Mouse (Mus musculus) erythroblast, embryonic 14.5 days (primary cell): Measurements from ENCODE around the gene 1110008L16Rik. TPM values are rescaled to one million over a fixed set of nuclear protein-coding genes. Genes with fewer than 3 reads are reported as not detected.

Experiments used
- H3K27me3 ChIP-seq: 2 replicates; pipeline ENCODE4 v1.6.1; 2012; ENCODE audit warnings: inconsistent platforms; ENCODE audit not compliant: control insufficient read depth
- H3K36me3 ChIP-seq: 2 replicates; pipeline ENCODE4 v1.6.1; 2012; ENCODE audit warnings: mild to moderate bottlenecking, inconsistent platforms; ENCODE audit not compliant: control insufficient read depth
- H3K4me1 ChIP-seq: 2 replicates; pipeline ENCODE4 v1.6.1; 2012; ENCODE audit warnings: inconsistent platforms; ENCODE audit not compliant: control insufficient read depth
- H3K4me3 ChIP-seq: replicated peaks from 2 replicates; pipeline ENCODE3; 2012; ENCODE audit warnings: moderate library complexity, mild to moderate bottlenecking, inconsistent platforms
- H3K9me3 ChIP-seq: 2 replicates; pipeline ENCODE4 v1.6.1; 2012; ENCODE audit warnings: low read length, inconsistent platforms, mixed read lengths; ENCODE audit not compliant: control insufficient read depth
- GATA1 ChIP-seq: IDR thresholded peaks from 2 replicates; pipeline ENCODE4 v1.6.1; 2012; ENCODE audit warnings: low read length, inconsistent platforms, mixed read lengths
- TAL1 ChIP-seq: IDR thresholded peaks from 3 replicates; pipeline ENCODE4 v1.6.1; 2012; ENCODE audit warnings: low read length, inconsistent platforms, mixed read lengths
- polyA plus RNA-seq: library from polyadenylated mRNA; stranded (reverse); fragments of >175 nt; gene quantifications from 2 replicates; pipeline ENCODE4 v1.2.3, GENCODE M21; 2012

The 1110008L16Rik gene
- polyA plus RNA-seq, 1 experiment, result 0.03 TPM

DNA sequence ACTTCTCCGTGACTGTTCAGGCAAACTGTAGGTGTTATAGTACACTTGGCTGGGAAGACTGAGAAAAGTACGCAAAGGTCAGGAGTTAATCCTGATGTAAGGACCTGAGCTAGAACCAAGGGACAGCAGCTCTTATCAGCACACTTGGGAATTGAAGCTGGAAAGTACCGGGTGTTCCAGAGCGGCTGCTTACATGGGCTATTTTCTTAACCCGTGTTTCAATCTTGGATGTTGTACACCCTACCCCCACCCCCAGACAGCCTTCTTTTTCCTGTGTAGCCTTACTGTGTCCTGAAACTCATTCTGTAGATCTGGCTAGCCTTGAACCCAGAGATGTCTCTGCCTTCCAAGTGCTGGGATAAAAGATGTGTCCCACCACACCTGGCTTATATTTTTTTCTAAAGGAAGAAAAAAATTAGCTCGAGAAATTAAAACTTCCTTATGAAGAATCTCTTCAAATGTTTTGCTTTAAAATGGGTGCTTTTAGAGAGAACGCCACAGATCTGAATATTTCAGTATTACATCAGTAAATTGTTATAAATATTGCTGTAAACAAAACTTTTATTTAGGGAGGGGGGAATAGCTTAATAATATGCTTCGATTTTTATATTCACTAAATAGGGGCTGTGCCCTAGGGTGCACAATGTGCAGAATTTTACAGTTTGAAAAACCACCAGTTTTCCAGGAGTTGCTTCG, 98.3 kb downstream of the 1110008L16Rik start:
- Histone ChIP-seq H3K27me3 (no peaks in the 10 kb centered on the region), H3K4me3 (peak overlapping the region; percentile 100), H3K36me3 (peaks cover 10% of the 10 kb centered on the region), H3K4me1 (peaks cover 27% of the 10 kb centered on the region), H3K9me3 (no peaks in the 10 kb centered on the region)
- TF ChIP-seq GATA1 (no peak), TAL1 (no peak)

DNA sequence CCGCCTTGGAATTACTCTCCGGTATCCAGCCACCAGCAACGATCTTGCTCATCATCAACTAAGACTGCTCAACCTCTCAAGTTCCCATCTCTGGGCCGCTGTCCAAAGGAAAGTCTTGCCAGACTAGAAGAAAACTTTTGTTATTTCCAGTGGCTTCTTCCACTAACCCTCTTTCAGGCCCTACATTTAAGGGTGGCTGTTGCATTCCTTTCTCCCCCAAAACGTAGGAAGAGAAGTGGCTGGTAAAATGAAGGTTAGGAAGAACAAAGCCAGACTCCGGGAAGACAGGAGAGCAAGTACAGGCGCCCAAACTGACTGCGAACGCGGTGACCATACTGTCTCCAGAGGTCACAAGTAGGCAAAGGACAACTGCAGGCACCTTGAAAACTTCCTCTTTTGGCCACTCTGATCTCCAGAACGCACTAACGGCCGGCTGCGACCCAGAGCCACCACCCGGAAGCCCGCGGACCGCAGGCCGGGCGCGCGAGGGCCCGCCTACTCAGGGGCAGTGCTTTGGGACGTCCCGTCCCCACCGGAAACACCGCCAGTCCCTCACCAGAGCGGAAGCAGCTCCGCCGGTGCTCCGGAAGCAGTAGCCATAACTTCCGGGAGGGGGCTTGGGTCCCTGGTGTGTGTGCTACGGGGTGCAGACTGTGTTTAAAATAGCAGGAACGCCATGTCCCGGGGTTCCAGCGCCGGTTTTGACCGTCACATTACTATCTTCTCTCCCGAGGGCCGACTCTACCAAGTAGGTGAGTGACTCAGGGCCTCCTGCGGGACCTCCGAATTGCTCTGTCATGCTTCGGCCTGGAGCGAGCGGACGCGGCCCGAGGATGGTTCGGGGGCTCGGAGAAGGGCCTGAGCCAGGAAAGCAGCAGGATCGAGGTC, 99.1 kb downstream of the 1110008L16Rik start:
- Histone ChIP-seq H3K4me3 (peak overlapping the region; percentile 100), H3K4me1 (peaks cover 27% of the 10 kb centered on the region), H3K9me3 (no peaks in the 10 kb centered on the region), H3K27me3 (no peaks in the 10 kb centered on the region), H3K36me3 (peaks cover 16% of the 10 kb centered on the region)
- TF ChIP-seq TAL1 (no peak), GATA1 (no peak)

DNA sequence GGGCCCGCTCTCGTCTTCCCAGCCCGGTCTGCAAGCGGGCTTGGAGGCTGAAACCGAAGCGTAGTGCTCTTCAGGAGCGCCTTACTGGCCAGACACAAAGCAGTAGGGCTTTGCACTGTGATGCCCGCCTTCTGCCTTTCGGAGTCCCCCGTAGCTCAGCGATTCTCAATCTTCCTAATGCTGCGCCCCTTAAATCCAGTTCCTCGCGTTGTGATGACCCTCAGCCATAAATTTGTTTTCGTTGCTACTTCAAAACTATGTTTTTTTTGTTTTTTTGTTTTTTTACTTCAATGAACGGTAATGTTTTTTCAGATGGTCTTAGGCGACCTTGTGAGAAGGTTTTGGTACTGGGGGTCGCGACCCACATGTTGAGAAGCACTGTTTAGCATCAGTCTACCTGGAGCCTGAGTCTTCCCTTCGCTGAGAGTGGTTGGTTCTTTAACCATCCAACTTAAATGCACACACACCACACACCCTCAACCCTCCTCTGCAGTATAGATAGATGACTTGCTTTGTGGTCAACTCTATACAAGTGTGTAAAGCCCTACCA, 99.8 kb downstream of the 1110008L16Rik start:
- Histone ChIP-seq H3K4me3 (peak overlapping the region; percentile 100), H3K36me3 (peaks cover 23% of the 10 kb centered on the region), H3K4me1 (peaks cover 27% of the 10 kb centered on the region), H3K27me3 (no peaks in the 10 kb centered on the region), H3K9me3 (no peaks in the 10 kb centered on the region)
- TF ChIP-seq GATA1, result no peak
- TF ChIP-seq TAL1, result no peak

DNA sequence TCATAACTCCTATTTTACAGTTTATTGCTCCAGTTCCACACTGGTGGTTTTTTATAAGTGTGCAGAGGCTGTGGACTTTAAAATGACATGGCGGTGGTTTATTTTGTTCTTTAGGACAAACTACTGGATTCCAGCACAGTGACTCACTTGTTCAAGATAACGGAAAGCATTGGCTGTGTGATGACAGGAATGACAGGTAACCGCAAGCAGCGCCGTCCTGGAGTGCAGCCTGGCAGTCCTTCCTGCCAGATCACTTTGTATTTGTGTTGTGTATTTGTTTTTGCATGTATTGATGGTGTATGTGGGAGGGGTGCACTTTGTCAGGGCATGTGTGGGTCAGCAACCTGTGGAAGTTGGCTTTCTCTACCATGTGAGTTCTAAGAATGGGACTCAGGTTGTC, 108.5 kb downstream of the 1110008L16Rik start:
- TF ChIP-seq TAL1, result no peak
- no peak for TF ChIP-seq GATA1
- no peaks in the 10 kb centered on the region for H3K27me3 ChIP-seq
- no peaks in the 10 kb centered on the region for H3K4me1 ChIP-seq
- peaks cover 71% of the 10 kb centered on the region for H3K36me3 ChIP-seq
- H3K9me3 ChIP-seq, result no peaks in the 10 kb centered on the region
- no peak overlapping the region for H3K4me3 ChIP-seq

DNA sequence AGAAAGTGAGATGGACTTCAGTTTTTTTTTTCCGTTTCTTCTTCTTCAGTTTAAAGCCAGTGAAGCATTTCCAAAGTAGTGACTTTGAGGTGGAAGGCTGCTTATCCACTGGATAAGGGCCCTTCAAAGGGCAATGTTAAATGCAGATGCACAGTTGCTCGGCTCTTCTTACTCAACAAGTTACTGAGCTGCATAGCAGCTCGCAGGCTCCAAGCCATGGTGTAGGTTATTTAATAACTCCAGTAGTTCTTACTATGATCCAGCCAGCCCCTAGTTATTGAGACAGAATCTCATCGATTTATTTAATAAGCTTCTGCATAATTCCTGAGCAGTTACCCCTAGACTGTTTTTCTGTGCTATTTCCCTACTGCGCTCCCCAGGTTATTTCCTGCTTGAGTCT, 115.9 kb downstream of the 1110008L16Rik start:
- TF ChIP-seq GATA1 (no peak), TAL1 (no peak)
- Histone ChIP-seq H3K9me3 (no peaks in the 10 kb centered on the region), H3K36me3 (peaks cover 93% of the 10 kb centered on the region), H3K4me1 (no peaks in the 10 kb centered on the region), H3K27me3 (no peaks in the 10 kb centered on the region), H3K4me3 (no peak overlapping the region)

DNA sequence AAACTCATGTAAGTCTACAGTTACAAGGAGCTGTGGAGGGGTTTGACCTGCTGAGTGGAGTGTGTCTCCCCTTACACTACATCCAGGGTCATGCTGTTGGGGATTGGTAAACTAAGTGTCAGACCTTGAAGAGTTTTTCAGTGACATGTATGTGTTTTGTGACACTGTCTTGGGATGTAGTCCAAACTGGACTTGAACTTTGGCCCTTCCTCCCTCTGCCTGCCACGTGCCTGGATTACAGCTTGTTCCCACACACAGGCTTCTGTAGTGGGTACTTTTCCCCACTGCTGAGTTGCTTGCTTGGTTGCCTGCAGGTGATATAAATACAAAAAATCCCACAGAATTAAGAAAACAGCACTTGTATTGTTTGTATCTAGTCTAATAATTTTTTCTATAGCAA, 116.4 kb downstream of the 1110008L16Rik start:
- Histone ChIP-seq H3K27me3 (no peaks in the 10 kb centered on the region), H3K4me3 (no peak overlapping the region), H3K9me3 (no peaks in the 10 kb centered on the region), H3K4me1 (no peaks in the 10 kb centered on the region), H3K36me3 (peaks cover 94% of the 10 kb centered on the region)
- no peak for TF ChIP-seq TAL1
- no peak for TF ChIP-seq GATA1

DNA sequence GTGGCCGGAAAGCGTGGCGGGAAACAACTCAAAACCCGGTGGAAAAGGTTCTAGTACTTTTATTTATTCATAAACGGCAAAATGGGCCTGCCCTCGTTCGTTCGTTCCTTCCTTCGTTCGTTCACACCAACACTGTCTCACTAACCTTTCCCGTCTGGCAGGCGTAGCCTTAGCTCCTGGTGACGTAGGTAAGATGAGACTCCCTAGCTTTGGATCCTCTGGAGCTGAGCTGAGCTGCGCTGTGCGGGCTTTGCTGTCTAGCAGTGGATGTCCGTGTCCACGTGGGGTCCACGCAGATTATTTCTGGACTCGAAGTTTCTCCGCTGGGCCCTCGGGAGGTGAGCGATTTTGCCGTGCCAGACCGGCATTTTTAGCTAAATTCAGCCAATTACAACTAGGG, 120.8 kb downstream of the 1110008L16Rik start:
- Histone ChIP-seq H3K36me3 (peaks cover 54% of the 10 kb centered on the region), H3K27me3 (no peaks in the 10 kb centered on the region), H3K4me3 (no peak overlapping the region), H3K4me1 (no peaks in the 10 kb centered on the region), H3K9me3 (no peaks in the 10 kb centered on the region)
- TF ChIP-seq GATA1, result no peak
- TF ChIP-seq TAL1, result no peak

DNA sequence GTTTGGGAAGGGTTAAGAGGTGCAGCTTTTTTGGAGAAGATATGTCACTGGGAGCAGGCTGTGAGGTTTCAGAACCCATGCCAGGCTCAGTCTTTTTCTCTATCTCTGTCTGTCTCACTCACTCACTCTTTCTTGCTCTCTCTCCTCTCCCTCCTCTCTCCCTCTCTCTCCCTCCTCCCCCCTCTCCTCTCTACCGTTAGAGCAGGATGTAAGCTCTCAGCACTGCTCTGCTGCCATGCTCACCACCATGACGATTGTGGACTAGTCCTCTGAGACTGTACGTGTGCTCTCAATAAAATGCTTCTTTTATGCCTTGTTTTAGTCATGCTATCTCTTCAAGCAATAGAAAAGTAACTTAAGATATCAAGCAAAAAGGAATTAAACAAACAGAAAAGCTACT, 122.7 kb downstream of the 1110008L16Rik start:
- no peak for TF ChIP-seq GATA1
- TF ChIP-seq TAL1, result no peak
- H3K4me3 ChIP-seq, result no peak overlapping the region
- H3K9me3 ChIP-seq, result no peaks in the 10 kb centered on the region
- H3K36me3 ChIP-seq, result peaks cover 37% of the 10 kb centered on the region
- H3K4me1 ChIP-seq, result no peaks in the 10 kb centered on the region
- H3K27me3 ChIP-seq, result no peaks in the 10 kb centered on the region

DNA sequence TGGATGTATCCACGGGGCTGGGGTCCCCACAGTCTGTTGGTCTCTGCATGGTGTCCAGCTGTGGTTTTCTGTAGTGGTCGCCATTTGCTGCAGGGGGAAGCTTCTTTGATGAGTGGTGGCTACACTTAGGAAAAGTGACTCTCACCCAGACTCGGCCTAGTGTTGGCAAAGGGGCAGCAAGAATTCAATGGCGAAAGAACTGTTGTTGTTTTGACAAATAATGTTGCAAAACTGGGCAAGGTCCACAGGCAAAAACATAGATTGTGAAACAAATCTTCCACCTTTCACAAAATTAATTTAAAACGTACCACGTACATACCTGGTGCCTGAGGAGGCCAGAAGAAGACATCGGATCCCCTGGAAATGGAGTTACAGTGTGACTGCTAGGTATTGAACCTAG, 126.9 kb downstream of the 1110008L16Rik start:
- no peaks in the 10 kb centered on the region for H3K4me1 ChIP-seq
- no peak overlapping the region for H3K4me3 ChIP-seq
- H3K27me3 ChIP-seq, result no peaks in the 10 kb centered on the region
- TF ChIP-seq GATA1 (no peak), TAL1 (no peak)
- no peaks in the 10 kb centered on the region for H3K9me3 ChIP-seq
- H3K36me3 ChIP-seq, result no peaks in the 10 kb centered on the region
